Mouse (Mus musculus): Measurements from ENCODE around the gene Epb41.
A peak's percentile ranks its signal among the peaks of the same experiment; 100 is the strongest.

Gene Epb41

DNA sequence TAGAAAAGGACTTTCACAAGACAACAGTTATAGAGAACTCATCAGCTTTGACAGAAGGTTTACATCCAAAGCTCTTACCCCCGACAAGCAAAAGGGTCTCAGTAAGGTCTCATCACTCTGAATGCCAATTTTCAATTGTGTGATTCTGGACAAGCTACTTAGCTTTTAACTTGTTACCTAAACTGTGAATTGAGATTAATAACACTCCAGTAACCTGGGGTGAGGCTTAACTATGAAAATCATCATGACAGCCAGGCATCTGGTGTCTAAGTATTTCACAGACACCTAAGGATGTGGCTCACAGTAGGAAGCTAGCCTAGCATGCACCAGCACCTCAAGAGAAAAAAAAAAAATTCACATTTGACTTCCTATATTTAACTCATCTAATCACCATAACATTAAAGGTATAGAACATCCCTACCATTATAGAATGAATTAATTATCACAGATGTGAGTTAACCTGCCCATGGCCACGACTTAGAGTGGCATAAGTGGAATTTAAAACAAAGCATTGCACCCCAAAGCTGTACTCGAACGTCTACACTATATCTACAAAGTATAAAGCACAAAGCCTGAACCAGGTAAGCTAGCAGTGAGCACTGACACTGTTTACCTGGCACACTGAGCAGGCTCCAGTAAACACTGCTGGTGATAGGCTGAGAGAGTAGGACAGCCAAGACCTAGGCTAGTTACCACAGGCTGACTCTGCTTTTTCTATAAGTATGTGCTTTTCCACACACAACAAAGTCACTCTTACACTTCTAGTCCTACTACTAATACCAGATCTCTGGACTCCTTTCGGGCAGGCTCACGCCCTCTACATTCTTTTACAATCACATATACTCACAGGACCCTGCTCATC is 33.4 kb downstream of the Epb41 start:
- DNase-seq, result no peak

DNA sequence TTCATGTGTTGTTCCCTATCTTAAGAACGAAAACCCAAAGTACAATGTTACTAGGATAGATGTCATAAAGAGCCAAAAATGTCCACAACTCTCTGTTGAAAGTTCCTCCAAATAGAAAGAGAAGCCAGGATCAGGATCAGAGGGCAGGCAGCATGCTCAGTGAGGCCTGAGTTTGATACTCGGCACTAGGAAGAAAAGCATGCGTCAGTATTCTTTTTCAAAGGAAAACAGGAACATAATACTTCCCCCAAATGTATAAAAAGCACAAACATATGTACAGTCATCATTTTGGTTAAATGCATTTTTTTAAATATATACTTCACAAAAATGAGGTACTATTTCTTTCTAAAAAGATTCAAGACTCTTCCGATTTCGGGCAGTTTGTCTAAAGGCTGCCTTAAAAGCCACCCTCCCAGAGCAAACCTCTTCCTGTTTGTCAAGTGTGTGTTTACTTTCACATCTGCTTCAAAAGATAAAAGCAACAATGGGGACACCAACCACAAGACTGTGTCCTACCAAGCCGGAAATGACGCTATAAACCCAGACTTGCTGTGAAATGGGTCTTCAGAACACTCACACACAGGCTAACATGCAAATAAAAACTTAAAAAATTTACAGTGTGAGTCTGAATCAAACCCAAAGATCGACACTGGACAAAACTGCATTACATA is 35.0 kb downstream of the Epb41 start:
- DNase-seq, result peak; percentile 45

DNA sequence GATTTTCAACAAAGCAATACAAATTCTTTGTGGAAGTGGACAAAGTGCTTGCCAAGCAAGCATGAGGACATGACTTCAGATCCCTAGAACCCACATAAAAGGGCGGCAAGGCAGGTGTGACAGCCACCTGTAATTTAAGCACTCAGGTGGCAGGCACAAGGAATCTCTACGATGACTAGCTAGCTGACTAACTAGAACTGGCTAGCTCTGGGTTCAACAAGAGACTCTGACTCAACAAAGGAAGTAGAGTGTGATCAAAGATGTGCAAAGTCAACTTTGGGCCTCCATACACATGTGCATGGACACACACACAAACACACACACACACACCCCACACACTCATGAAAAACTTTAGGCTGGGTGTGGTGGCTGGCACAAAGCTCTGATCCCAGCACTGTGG is 35.6 kb downstream of the Epb41 start:
- no peak for DNase-seq

GRCm38 (mm10) chr4:132038809-132039208 is 36.3 kb downstream of the Epb41 start:
- DNase-seq, result no peak

GRCm38 (mm10) chr4:132037991-132038390 is 37.1 kb downstream of the Epb41 start:
- DNase-seq, result no peak

DNA sequence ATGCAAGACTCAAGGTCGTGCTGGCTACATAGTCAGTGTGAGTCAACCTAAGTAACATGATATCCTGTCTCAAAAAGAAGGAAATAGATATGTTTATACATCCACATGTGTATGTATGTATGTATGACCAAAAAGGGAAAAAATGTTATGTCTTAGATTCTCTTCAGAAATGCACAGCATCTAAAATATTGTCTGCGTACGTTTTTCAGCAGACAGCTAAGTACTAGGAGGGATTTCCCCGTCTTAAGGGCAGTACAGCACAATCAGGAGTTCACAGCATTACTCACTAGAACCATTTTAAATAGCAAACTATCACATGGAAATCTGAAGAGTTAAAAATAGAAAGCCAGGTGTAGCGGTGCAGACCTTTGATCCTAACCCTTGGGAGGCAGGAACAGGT is 38.0 kb downstream of the Epb41 start:
- DNase-seq, result no peak

GRCm38 (mm10) chr4:132034242-132034641 is 40.9 kb downstream of the Epb41 start:
- no peak for DNase-seq

- DNase-seq, result peak; percentile 24
These were observed 41.9 kb downstream of the Epb41 start for GRCm38 (mm10) chr4:132033183-132033582.

DNA sequence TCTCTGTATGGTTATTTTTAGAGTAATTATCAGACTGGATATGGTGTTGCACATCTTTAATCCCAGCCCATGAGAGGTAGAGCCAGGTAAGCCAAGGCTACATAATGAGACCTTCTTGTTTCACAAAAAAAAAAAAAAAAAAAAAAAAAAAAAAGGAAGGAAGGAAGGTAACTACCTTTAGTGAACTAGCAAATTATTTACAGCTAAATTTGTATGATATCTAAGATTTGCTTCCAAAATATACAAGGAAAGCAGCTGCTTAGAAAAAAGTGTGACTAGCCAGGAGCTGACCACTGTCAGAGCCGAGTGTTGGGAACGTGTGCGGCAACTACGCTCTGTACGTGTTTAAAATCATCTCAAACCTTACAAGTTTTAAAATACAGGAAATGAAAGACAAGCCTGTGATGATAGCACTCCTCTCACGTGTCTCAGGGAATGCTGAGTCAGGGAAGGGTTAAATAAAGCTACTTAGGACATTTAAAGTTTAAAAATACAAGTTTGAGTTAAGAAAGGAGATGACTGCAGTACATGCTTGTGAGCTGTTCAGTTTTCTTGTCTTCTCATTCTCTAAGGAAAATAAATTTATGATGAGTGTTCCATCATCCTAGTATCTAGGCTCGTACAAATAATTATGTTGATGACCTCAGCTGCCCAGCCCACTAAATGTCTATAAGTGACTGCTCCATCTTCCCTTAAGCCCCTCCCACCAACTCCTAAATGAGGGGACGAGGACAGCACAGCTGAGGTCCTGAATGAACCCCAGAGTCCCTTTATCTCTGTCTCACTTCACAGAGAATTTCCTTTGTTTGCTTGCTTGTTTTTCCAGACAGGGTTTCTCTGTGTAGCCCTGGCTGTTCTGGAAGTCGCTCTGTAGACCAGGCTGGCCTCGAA is 45.0 kb downstream of the Epb41 start:
- DNase-seq, result no peak

GRCm38 (mm10) chr4:132027806-132028205 is 47.3 kb downstream of the Epb41 start:
- no peak for DNase-seq

DNA sequence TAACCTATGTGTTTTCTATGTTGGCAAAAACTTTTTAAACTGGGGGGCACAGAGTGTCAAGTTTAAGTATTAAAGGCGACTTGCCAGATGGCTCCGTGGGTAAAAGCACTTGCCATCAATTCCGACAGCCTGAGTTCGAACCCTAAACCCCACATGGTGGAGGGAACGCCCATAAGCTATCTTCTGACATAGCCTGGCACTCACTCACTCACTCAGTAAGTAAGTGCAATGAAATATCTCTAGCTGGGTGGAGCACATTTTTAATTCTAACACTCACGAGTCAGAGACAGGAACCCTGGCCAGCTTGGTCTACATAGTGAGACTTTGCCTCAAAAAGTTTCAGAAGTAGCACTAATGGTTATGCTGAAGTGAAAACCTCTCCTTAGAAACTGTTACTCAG is 48.0 kb downstream of the Epb41 start:
- no peak for DNase-seq

- no peak for DNase-seq
These were observed 49.2 kb downstream of the Epb41 start for GRCm38 (mm10) chr4:132025738-132026527.

DNA sequence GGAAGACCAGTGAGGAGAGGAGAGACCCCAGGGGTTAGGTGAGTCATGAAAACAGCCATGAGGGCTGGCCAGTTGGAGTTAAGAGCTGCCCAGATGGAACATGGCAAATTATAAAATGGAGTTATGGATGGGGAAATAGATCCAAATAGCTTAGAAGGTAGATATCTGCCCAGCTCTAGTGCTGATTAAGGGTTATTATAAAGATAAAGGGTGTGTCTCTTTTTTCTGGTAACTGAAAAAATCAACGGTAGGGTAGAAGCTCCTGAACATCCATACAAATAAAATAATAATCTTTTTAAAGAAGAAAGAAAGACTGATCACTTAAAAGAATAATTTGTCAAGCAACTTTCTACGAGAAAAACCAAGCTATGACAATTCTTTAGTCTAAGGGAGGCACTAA is 49.9 kb downstream of the Epb41 start:
- DNase-seq, result no peak

- DNase-seq, result no peak
These were observed 51.3 kb downstream of the Epb41 start for GRCm38 (mm10) chr4:132023816-132024215.

DNA sequence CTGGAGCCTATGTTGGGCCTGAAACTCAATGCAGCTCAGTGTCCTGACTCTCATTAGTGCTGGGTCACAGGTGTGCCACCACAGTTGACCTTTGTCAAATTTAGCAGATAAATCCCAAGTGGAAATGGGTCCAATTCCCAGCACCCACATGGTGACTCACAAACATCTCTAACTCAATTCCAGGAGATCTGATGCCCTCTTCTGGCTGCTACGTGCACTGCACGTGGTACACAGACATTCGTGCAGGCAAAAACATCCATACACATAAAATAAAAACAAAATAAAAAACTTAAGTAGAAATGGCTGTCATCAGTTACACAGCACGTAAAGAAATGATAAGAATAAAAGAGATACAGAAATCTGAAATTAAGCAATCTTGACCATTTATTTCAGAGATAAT is 52.5 kb downstream of the Epb41 start:
- no peak for DNase-seq

- no peak for DNase-seq
These were observed 53.2 kb downstream of the Epb41 start for GRCm38 (mm10) chr4:132021883-132022282.

DNA sequence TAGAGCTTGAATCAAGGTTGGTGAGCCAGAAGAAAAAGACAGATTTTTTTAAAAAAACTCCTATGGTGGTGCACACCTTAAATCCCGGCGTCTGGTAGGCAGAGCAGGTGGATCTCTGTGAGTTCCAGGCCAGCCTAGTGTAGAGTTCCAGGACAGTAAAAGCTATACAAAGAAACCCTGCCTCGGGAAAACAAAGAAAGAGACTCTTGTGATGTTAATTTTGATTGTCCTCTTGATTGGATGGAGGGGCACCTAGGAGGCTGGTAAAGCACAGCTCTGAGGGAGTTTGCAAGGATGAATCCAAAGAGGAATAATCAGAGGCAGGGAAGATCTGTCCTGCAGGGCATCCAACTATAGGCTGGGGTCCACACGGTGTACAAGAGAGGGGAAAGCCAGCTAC is 56.6 kb downstream of the Epb41 start:
- DNase-seq, result no peak

GRCm38 (mm10) chr4:132015374-132015773 is 59.7 kb downstream of the Epb41 start:
- no peak for DNase-seq

GRCm38 (mm10) chr4:132011619-132012018 is 63.5 kb downstream of the Epb41 start:
- no peak for DNase-seq

DNA sequence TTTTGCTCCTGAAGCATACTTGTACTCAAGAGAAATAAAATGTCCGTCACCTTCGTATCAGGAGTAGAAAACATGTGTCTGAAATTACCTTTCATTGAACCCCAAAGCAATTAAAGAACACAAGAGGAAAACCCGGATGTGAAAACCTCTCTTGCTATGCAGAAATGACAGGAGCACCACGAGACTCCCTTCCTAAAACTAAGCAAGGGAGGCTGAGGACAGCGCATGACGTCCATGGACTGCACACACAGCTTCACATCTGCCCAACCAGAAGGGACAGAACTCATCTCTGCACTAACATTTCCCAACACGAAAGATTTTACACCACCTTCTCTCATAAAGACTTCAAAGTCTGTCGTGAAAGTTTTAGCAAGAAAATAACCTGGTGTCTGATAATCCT is 64.7 kb downstream of the Epb41 start:
- DNase-seq, result no peak

GRCm38 (mm10) chr4:132008191-132008590 is 66.9 kb downstream of the Epb41 start:
- no peak for DNase-seq

DNA sequence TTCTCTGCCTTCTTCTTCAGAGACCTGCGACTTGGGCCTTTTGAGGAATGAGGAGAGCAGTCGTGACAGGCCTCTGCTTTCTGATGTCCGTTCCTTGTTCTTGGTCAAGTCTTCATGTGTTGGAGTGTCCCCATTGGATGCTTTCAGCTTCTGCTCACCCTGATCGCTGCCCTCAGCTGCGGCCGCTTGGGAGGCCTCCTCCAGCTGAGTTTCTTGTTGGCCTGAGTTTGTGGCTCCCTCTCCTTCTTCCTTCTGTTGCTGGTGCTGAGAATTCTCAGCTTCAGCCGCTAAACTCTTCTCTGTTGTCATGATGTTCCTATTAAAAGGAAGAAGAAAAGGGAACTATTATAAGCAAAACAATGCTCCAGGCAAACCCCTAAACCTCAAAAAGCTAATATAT is 68.0 kb downstream of the Epb41 start:
- DNase-seq, result no peak

DNA sequence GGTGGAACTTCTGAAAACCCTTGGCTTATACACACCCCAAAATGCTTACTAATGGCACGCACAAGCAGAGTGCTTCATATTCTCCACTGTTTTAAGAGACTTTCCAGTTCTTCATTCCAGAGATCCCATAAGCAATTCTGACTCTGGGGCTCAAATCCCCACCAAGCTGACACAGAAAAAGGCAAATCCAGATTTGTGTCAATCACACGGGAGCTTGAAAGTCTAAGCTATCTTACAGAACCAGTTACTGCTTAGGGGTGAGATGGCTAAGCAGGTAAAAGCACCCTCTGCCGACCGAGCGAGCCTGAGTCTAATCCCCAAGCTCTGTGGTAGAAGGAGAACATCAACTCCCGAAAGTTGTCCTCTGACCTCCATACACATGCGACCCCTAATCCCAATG is 76.5 kb downstream of the Epb41 start:
- no peak for DNase-seq
